Mouse (Mus musculus) midbrain, embryonic 13.5 days (tissue): ENCODE measurements at regions not wholly inside any gene's neighbourhood (a gene's known extent, or its start where the extent isn't known, plus 50 kb on each side); places are given as distances from the start of the nearest gene placed in this dataset.
A peak's percentile ranks its signal among the peaks of the same experiment; 100 is the strongest.

ENCODE experiments used
- ATAC-seq: fragments of 200-750 bp; cut with Nextera tagmentation; 2 replicates; pipeline ENCODE4 v1.8.0; 2017; ENCODE audit warnings: mild to moderate bottlenecking, moderate TSS enrichment, moderate library complexity
- H3K27ac ChIP-seq: fragments of 300-500 bp; sonication (generic); 2 replicates; pipeline ENCODE4 v1.5.1; 2015; ENCODE audit warnings: inconsistent platforms, mild to moderate bottlenecking, moderate library complexity
- H3K27me3 ChIP-seq: fragments of 300-500 bp; sonication (generic); 2 replicates; pipeline ENCODE4 v1.6.1; 2015; ENCODE audit warnings: mild to moderate bottlenecking, inconsistent platforms
- H3K36me3 ChIP-seq: fragments of 300-500 bp; sonication (generic); 2 replicates; pipeline ENCODE4 v1.6.1; 2015; ENCODE audit warnings: mild to moderate bottlenecking, inconsistent platforms
- H3K4me1 ChIP-seq: fragments of 300-500 bp; sonication (generic); replicated peaks from 2 replicates; pipeline ENCODE4 v1.6.1; 2015; ENCODE audit warnings: inconsistent platforms
- H3K4me2 ChIP-seq: fragments of 300-500 bp; sonication (generic); replicated peaks from 2 replicates; pipeline ENCODE4 v1.6.1; 2015; ENCODE audit warnings: moderate library complexity, mild to moderate bottlenecking, inconsistent platforms
- H3K4me3 ChIP-seq: fragments of 300-500 bp; sonication (generic); replicated peaks from 2 replicates; pipeline ENCODE4 v1.5.1; 2015; ENCODE audit warnings: mild to moderate bottlenecking, inconsistent platforms
- H3K9ac ChIP-seq: fragments of 300-500 bp; sonication (generic); replicated peaks from 2 replicates; pipeline ENCODE4 v1.6.1; 2015; ENCODE audit warnings: mild to moderate bottlenecking, inconsistent platforms
- H3K9me3 ChIP-seq: fragments of 300-500 bp; sonication (generic); 2 replicates; pipeline ENCODE4 v1.6.1; 2016; ENCODE audit warnings: mild to moderate bottlenecking, inconsistent platforms
- WGBS: fragments of 180-500 bp; shearing (Covaris S2); methylation state at CpG from one replicate; pipeline ENCODE4 v1.1.7; 2015; 5-methylcytosine and 5-hydroxymethylcytosine counted together

- H3K27ac ChIP-seq: no peak overlapping the region
- peaks cover 28% of the 10 kb centered on the region for H3K4me1 ChIP-seq
- H3K9ac ChIP-seq: no peak overlapping the region
- 0 out of 2 replicates have a peak, but pooled peaks cover 2% of the 10 kb centered on the region for H3K27me3 ChIP-seq
- no peak overlapping the region for H3K4me2 ChIP-seq
- 84% methylated on average over 6 of the region's 6 CpGs for WGBS
- no peaks in the 10 kb centered on the region for H3K36me3 ChIP-seq
- no peak overlapping the region for H3K4me3 ChIP-seq
- no peak for ATAC-seq
- no peaks in the 10 kb centered on the region for H3K9me3 ChIP-seq
These were observed 256.2 kb upstream of the Dio3 start for GRCm38 (mm10) chr12:110022631-110023030.

- 71% methylated on average over 11 of the region's 11 CpGs for WGBS
- H3K9ac ChIP-seq: no peak overlapping the region
- no peak overlapping the region for H3K4me3 ChIP-seq
These were observed 255.4 kb upstream of the Dio3 start for GRCm38 (mm10) chr12:110023192-110024101.

GRCm38 (mm10) chr12:110024295-110024694 lies 254.6 kb upstream of the Dio3 start:
- peaks cover 34% of the 10 kb centered on the region for H3K4me1 ChIP-seq
- no peak for ATAC-seq
- no peak overlapping the region for H3K4me2 ChIP-seq
- 89% methylated on average over 9 of the region's 9 CpGs for WGBS
- H3K4me3 ChIP-seq: no peak overlapping the region
- H3K9ac ChIP-seq: no peak overlapping the region
- no peaks in the 10 kb centered on the region for H3K9me3 ChIP-seq
- H3K27me3 ChIP-seq: 0 out of 2 replicates have a peak, but pooled peaks cover 6% of the 10 kb centered on the region
- no peak overlapping the region for H3K27ac ChIP-seq
- H3K36me3 ChIP-seq: no peaks in the 10 kb centered on the region

More at GRCm38 (mm10) chr12:110023192-110024101, 255.4 kb upstream of the Dio3 start:
- no peaks in the 10 kb centered on the region for H3K36me3 ChIP-seq
- H3K4me2 ChIP-seq: no peak overlapping the region
- H3K27ac ChIP-seq: no peak overlapping the region
- no peaks in the 10 kb centered on the region for H3K9me3 ChIP-seq
- H3K4me1 ChIP-seq: peaks cover 34% of the 10 kb centered on the region
- 0 out of 2 replicates have a peak, but pooled peaks cover 2% of the 10 kb centered on the region for H3K27me3 ChIP-seq
- ATAC-seq: no peak

- Histone ChIP-seq H3K27ac (no peak overlapping the region), H3K9me3 (no peaks in the 10 kb centered on the region), H3K4me3 (no peak overlapping the region), H3K9ac (no peak overlapping the region), H3K4me2 (no peak overlapping the region), H3K27me3 (0 out of 2 replicates have a peak, but pooled peaks cover 7% of the 10 kb centered on the region), H3K4me1 (peaks cover 34% of the 10 kb centered on the region), H3K36me3 (no peaks in the 10 kb centered on the region)
- 92% methylated on average over 7 of the region's 7 CpGs for WGBS
- no peak for ATAC-seq
These were observed 253.7 kb upstream of the Dio3 start for GRCm38 (mm10) chr12:110025171-110025570.

GRCm38 (mm10) chr12:110026033-110026750 lies 252.7 kb upstream of the Dio3 start:
- no peak overlapping the region for H3K4me3 ChIP-seq
- ATAC-seq: peak; percentile 69; the same call in 1 of the 2 replicates
- H3K27ac ChIP-seq: peak overlapping the region; percentile 55; the same call in 1 of the 2 replicates
- H3K9ac ChIP-seq: no peak overlapping the region
- H3K4me2 ChIP-seq: no peak overlapping the region
- H3K9me3 ChIP-seq: no peaks in the 10 kb centered on the region
- WGBS: 31% methylated on average over 11 of the region's 11 CpGs
- 0 out of 2 replicates have a peak, but pooled peaks cover 7% of the 10 kb centered on the region for H3K27me3 ChIP-seq
- H3K4me1 ChIP-seq: peaks cover 34% of the 10 kb centered on the region
- no peaks in the 10 kb centered on the region for H3K36me3 ChIP-seq

- Histone ChIP-seq H3K36me3 (no peaks in the 10 kb centered on the region), H3K9ac (no peak overlapping the region)
- 79% methylated on average over 6 of the region's 6 CpGs for WGBS
These were observed 251.5 kb upstream of the Dio3 start for GRCm38 (mm10) chr12:110027345-110027744.

GRCm38 (mm10) chr12:110027976-110028375 lies 250.9 kb upstream of the Dio3 start:
- no peak for ATAC-seq
- H3K27me3 ChIP-seq: 0 out of 2 replicates have a peak, but pooled peaks cover 7% of the 10 kb centered on the region
- H3K27ac ChIP-seq: no peak overlapping the region
- peaks cover 34% of the 10 kb centered on the region for H3K4me1 ChIP-seq
- no peaks in the 10 kb centered on the region for H3K36me3 ChIP-seq
- H3K9ac ChIP-seq: no peak overlapping the region
- no peaks in the 10 kb centered on the region for H3K9me3 ChIP-seq
- no peak overlapping the region for H3K4me2 ChIP-seq
- WGBS: 71% methylated on average over 12 of the region's 12 CpGs
- H3K4me3 ChIP-seq: no peak overlapping the region

More at GRCm38 (mm10) chr12:110027345-110027744, 251.5 kb upstream of the Dio3 start:
- Histone ChIP-seq H3K9me3 (no peaks in the 10 kb centered on the region), H3K27ac (no peak overlapping the region), H3K4me2 (no peak overlapping the region), H3K27me3 (0 out of 2 replicates have a peak, but pooled peaks cover 7% of the 10 kb centered on the region), H3K4me3 (no peak overlapping the region), H3K4me1 (peaks cover 34% of the 10 kb centered on the region)
- no peak for ATAC-seq

GRCm38 (mm10) chr12:110028646-110029045 lies 250.2 kb upstream of the Dio3 start:
- 0 out of 2 replicates have a peak, but pooled peaks cover 6% of the 10 kb centered on the region for H3K27me3 ChIP-seq
- H3K9ac ChIP-seq: no peak overlapping the region
- H3K9me3 ChIP-seq: no peaks in the 10 kb centered on the region
- no peak overlapping the region for H3K4me3 ChIP-seq
- no peak overlapping the region for H3K4me2 ChIP-seq
- H3K4me1 ChIP-seq: peaks cover 31% of the 10 kb centered on the region
- 65% methylated on average over 9 of the region's 9 CpGs for WGBS
- no peak overlapping the region for H3K27ac ChIP-seq
- ATAC-seq: no peak
- H3K36me3 ChIP-seq: no peaks in the 10 kb centered on the region

GRCm38 (mm10) chr12:110031326-110031725 lies 247.5 kb upstream of the Dio3 start:
- no peaks in the 10 kb centered on the region for H3K9me3 ChIP-seq
- no peak overlapping the region for H3K4me2 ChIP-seq
- H3K27me3 ChIP-seq: 0 out of 2 replicates have a peak, but pooled peaks cover 5% of the 10 kb centered on the region
- 61% methylated on average over 6 of the region's 6 CpGs for WGBS
- no peak overlapping the region for H3K4me3 ChIP-seq
- H3K36me3 ChIP-seq: no peaks in the 10 kb centered on the region
- no peak overlapping the region for H3K27ac ChIP-seq
- no peak overlapping the region for H3K9ac ChIP-seq
- ATAC-seq: no peak
- peaks cover 18% of the 10 kb centered on the region for H3K4me1 ChIP-seq

GRCm38 (mm10) chr12:110035171-110035570 lies 243.7 kb upstream of the Dio3 start:
- Histone ChIP-seq H3K27me3 (no peaks in the 10 kb centered on the region), H3K4me3 (no peak overlapping the region), H3K4me1 (no peaks in the 10 kb centered on the region), H3K27ac (no peak overlapping the region), H3K36me3 (no peaks in the 10 kb centered on the region), H3K9ac (no peak overlapping the region), H3K9me3 (no peaks in the 10 kb centered on the region), H3K4me2 (no peak overlapping the region)
- no peak for ATAC-seq
- whole genome bisulfite sequencing: 80% methylated on average over 8 of the region's 8 CpGs

GRCm38 (mm10) chr12:110040682-110041081 lies 238.2 kb upstream of the Dio3 start:
- Histone ChIP-seq H3K9me3 (no peaks in the 10 kb centered on the region), H3K27ac (no peak overlapping the region), H3K4me2 (no peak overlapping the region), H3K4me1 (no peaks in the 10 kb centered on the region), H3K36me3 (no peaks in the 10 kb centered on the region), H3K4me3 (no peak overlapping the region), H3K27me3 (peaks cover 3% of the 10 kb centered on the region; the same call in 1 of the 2 replicates), H3K9ac (no peak overlapping the region)
- 62% methylated on average over 15 of the region's 15 CpGs for WGBS
- ATAC-seq: no peak

- no peak for ATAC-seq
- Histone ChIP-seq H3K27ac (no peak overlapping the region), H3K9me3 (no peaks in the 10 kb centered on the region), H3K4me1 (no peaks in the 10 kb centered on the region), H3K27me3 (peaks cover 3% of the 10 kb centered on the region; the same call in 1 of the 2 replicates), H3K4me3 (no peak overlapping the region), H3K9ac (no peak overlapping the region), H3K36me3 (no peaks in the 10 kb centered on the region), H3K4me2 (no peak overlapping the region)
- 76% methylated on average over 3 of the region's 3 CpGs for WGBS
These were observed 237.1 kb upstream of the Dio3 start for GRCm38 (mm10) chr12:110041782-110042181.
